Mouse (Mus musculus) midbrain, embryonic 11.5 days (tissue): Measurements from ENCODE around the gene Pcif1. TPM values are rescaled to one million over a fixed set of nuclear protein-coding genes. Genes with fewer than 3 reads are reported as not detected.
A peak's percentile ranks its signal among the peaks of the same experiment; 100 is the strongest.

Source experiments
- ATAC-seq: fragments of 200-750 bp; cut with Nextera tagmentation; 2 replicates; pipeline ENCODE4 v1.8.0; 2017; ENCODE audit warnings: moderate TSS enrichment, moderate library complexity; ENCODE audit not compliant: low FRiP score
- DNase-seq: peaks from one replicate; pipeline ENCODE4 v3.0.0; 2015; ENCODE audit warnings: low spot score; ENCODE audit errors: missing footprints
- H3K27ac ChIP-seq: fragments of 300-500 bp; sonication (generic); 2 replicates; pipeline ENCODE4 v1.5.1; 2014; ENCODE audit warnings: low read depth, low read length
- H3K27me3 ChIP-seq: fragments of 300-500 bp; sonication (generic); 2 replicates; pipeline ENCODE4 v1.6.1; 2014; ENCODE audit warnings: mild to moderate bottlenecking, low read length, moderate library complexity, mixed read lengths; ENCODE audit not compliant: control insufficient read depth, insufficient read depth
- H3K36me3 ChIP-seq: fragments of 300-500 bp; sonication (generic); 2 replicates; pipeline ENCODE4 v1.6.1; 2014; ENCODE audit warnings: mild to moderate bottlenecking, low read length, moderate library complexity, mixed read lengths; ENCODE audit not compliant: control insufficient read depth, insufficient read depth
- H3K4me1 ChIP-seq: fragments of 300-500 bp; sonication (generic); 2 replicates; pipeline ENCODE4 v1.6.1; 2014; ENCODE audit warnings: low read length; ENCODE audit not compliant: control insufficient read depth, insufficient read depth
- H3K4me2 ChIP-seq: fragments of 300-500 bp; sonication (generic); 2 replicates; pipeline ENCODE4 v1.6.1; 2014; ENCODE audit warnings: mild to moderate bottlenecking, moderate library complexity
- H3K4me3 ChIP-seq: fragments of 300-500 bp; sonication (generic); 2 replicates; pipeline ENCODE4 v1.5.1; 2014; ENCODE audit warnings: low read depth, low read length
- H3K9ac ChIP-seq: fragments of 300-500 bp; sonication (generic); 2 replicates; pipeline ENCODE4 v1.6.1; 2014; ENCODE audit warnings: low read length
- H3K9me3 ChIP-seq: fragments of 300-500 bp; sonication (generic); 2 replicates; pipeline ENCODE4 v1.6.1; 2016; ENCODE audit warnings: low read length; ENCODE audit not compliant: control insufficient read depth
- WGBS: fragments of 180-500 bp; shearing (Covaris S2); extraction: QIAGEN DNeasy Blood & Tissue Kit; methylation state at CpG from one replicate; pipeline ENCODE4 v1.1.7; 2014; 5-methylcytosine and 5-hydroxymethylcytosine counted together
- polyA plus RNA-seq: library from polyadenylated mRNA; unstranded; fragments of >200 nt; fragmentation: Nextera tagmentation; extraction: Ambion mirVana; gene quantifications from 2 replicates; pipeline ENCODE4 v1.2.1, GENCODE M21; 2014

Pcif1 gene
- polyA plus RNA-seq, 1 experiment from 2014 or later, result 65.7 TPM

DNA sequence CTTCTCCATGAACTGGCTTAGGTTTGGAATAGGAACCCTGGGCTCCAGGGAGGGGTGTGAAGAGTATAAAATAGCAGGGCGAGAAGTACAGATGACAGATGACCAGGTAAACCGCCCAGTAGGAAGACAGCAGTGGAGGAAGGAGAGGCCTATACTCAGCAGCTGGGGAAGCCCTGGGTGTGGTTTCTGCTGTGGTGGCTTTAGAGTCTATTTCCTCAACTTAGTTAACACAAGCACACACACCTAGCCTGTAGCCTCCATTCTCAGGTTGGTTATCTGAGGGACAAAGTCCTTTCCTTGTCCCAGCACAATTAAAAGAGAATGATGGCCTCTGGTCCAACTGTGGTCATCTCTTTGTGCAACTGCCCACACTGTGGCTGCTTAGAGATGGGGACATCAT lies 10.9 kb downstream of the Pcif1 start:
- no peak for ATAC-seq
- WGBS, result 90% methylated on average over 2 of the region's 2 CpGs

DNA sequence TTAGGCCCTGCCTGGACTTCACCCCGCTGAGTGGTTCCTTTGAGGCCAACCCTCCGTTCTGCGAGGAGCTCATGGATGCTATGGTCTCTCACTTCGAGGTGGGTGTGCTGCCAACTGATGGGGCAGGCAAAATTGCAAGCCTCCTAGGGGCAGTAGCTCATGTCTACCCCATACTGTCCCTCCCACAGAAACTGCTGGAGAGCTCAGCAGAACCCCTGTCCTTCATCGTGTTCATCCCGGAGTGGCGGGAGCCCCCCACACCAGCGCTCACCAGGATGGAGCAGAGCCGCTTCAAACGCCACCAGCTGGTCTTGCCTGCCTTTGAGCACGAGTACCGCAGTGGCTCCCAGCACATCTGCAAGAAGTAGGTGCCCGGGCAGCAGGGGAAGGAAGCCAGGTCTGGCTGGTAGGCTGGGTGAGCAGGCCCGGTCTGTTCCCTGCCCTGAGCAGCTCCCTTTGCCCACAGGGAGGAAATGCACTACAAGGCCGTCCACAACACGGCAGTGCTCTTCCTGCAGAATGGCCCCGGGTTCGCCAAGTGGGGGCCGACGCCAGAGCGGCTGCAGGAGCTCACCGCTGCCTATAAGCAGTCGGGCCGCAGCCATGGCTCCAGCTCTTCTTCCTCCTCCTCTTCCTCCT lies 11.4 kb downstream of the Pcif1 start:
- DNase-seq (peak; percentile 75), ATAC-seq (no peak)
- H3K36me3 ChIP-seq, result peaks cover 47% of the 10 kb centered on the region
- no peaks in the 10 kb centered on the region for H3K4me1 ChIP-seq
- WGBS, result 92% methylated on average over 24 of the region's 24 CpGs
- no peak overlapping the region for H3K27ac ChIP-seq
- H3K9ac ChIP-seq, result no peak overlapping the region
- H3K9me3 ChIP-seq, result no peaks in the 10 kb centered on the region
- no peaks in the 10 kb centered on the region for H3K27me3 ChIP-seq
- H3K4me2 ChIP-seq, result no peak overlapping the region
- no peak overlapping the region for H3K4me3 ChIP-seq

More for the DNA sequence above, 10.9 kb downstream of the Pcif1 start:
- Histone ChIP-seq H3K9ac (no peak overlapping the region), H3K9me3 (no peaks in the 10 kb centered on the region), H3K4me1 (no peaks in the 10 kb centered on the region), H3K27ac (no peak overlapping the region), H3K4me3 (no peak overlapping the region), H3K36me3 (peaks cover 45% of the 10 kb centered on the region), H3K4me2 (no peak overlapping the region), H3K27me3 (no peaks in the 10 kb centered on the region)
- no peak for DNase-seq

DNA sequence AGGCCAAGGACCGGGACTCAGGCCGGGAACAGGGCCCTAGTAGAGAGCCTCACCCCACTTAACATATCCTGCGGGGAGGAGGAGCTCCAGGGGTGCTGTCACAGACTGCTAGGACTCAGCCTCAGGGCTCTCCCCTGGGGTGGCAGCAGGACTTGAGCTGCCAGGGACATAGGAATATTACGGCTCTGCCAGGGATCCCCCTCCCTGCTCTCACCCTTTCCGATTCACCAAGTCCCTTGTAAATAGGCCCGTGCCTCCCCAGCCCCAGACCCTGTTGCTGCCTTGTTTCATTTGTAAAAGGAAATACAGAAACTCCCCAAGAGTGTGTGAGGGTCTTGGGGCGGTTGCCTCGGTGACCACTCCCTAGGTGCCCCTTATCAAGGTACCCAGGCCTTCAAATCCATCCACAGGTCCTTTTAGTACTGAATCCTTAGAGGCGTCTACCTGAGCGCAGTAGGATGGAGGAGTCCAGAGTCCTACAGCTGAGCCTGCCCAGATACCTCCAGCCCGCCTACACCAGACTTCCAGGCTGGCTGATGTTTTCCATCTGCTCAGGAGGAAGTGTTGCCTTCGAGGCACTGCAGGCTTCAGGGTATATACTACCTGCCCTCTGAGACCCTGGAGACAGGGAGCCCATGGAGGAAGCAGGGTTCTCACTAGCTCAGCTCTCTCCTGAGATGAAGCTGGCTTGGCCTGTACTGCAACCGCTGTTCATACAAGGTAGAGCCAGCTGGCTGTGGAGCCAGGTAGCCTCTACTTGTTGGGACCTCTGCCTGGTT lies 12.1 kb downstream of the Pcif1 start:
- no peak overlapping the region for H3K27ac ChIP-seq
- ATAC-seq, result no peak
- WGBS, result 89% methylated on average over 13 of the region's 13 CpGs

DNA sequence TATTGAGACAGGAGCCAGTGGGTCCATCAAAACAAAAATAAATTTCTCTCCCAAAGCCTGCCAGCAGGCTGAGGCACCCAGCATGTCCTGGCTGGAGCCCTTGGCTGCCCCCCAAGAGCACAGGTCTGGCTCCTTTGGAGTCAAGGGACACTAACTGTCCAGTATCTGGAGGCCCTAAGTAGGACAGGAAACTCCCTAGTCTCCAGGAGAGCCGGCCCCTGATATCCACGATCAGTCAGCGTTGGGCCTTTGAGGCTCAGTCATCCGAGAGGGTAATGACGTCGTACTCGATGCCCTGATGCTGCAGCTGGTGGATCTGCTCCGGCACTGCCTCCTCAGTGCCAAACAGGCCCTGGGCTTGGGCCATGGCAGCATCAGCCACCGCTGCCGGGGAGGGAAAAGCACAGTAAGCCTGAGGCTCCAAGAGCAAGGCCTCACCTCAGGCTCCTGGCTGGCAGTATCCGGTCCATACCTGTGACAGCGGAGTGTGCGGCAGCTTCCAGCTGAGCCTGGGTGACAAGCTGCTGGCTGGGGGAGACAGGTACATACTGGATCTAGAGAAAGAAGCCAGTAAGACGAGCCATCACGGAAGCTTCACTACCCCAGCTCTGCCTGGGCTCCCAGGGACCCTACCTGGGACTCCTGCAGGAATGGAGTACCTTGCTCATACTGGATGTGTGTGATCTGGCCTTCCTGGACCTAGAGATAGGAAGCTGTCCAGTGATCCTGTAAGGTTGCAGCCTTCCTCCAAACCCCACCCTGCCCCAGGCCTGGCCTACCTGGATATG lies 13.0 kb downstream of the Pcif1 start:
- no peak overlapping the region for H3K27ac ChIP-seq
- 88% methylated on average over 15 of the region's 15 CpGs for WGBS
- DNase-seq (peak; percentile 79), ATAC-seq (no peak)
- no peaks in the 10 kb centered on the region for H3K27me3 ChIP-seq
- H3K4me2 ChIP-seq, result no peak overlapping the region
- H3K4me3 ChIP-seq, result no peak overlapping the region
- peaks cover 50% of the 10 kb centered on the region for H3K36me3 ChIP-seq
- no peak overlapping the region for H3K9ac ChIP-seq
- H3K9me3 ChIP-seq, result no peaks in the 10 kb centered on the region
- no peaks in the 10 kb centered on the region for H3K4me1 ChIP-seq

More for the DNA sequence above, 12.1 kb downstream of the Pcif1 start:
- Histone ChIP-seq H3K9ac (no peak overlapping the region), H3K36me3 (peaks cover 50% of the 10 kb centered on the region), H3K9me3 (no peaks in the 10 kb centered on the region), H3K27me3 (no peaks in the 10 kb centered on the region), H3K4me3 (no peak overlapping the region), H3K4me2 (no peak overlapping the region), H3K4me1 (no peaks in the 10 kb centered on the region)
- DNase-seq, result peak; percentile 77

DNA sequence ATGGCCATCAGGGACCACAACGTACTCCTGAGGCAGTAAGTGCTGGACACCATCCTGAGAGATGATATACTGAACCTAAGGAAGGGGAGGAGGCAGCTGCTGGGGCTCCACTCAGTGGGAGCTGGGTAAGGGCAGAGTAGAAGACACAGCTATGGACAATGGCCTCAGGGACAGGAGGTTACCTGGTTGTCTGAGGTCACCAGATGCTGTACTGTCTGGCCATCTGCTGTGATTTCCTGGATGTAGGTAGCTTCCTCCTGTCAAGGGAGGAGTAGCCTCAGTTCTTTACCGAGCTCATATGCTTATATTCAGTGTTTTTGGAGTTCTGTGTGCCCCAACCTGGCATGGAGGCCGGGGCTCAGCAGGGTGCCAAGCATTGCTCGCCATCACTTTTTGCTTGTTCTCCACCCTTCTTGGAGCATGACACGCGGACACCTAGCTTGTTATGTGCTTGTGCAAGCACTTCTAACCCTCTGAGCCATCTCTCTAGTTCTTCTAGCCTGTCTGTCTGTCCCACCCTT lies 13.7 kb downstream of the Pcif1 start:
- Histone ChIP-seq H3K27ac (no peak overlapping the region), H3K4me3 (no peak overlapping the region), H3K9ac (no peak overlapping the region), H3K9me3 (no peaks in the 10 kb centered on the region), H3K27me3 (no peaks in the 10 kb centered on the region), H3K4me2 (no peak overlapping the region), H3K4me1 (no peaks in the 10 kb centered on the region), H3K36me3 (peaks cover 53% of the 10 kb centered on the region)
- peak; percentile 71 for DNase-seq
- ATAC-seq, result no peak
- WGBS, result 91% methylated on average over 6 of the region's 6 CpGs

DNA sequence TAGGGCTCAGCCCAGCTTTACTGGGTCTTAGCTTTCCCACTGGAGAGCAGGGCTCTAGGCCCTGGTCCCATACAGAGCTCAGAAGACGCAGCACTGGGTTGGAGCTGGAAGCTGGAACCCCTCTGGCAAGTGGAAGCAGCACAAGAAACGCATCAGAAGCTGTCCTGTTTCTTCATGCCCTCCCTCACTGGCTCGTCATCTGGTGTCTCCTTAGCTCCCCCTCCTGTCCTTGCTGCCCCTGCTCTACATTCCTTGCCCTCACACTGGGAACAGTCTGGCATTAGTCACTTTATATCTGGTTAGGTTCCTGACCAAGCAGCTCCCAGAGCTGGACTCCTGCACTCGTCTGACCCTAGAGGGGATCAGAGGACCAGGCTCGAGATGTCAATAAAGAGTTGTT lies 14.9 kb downstream of the Pcif1 start:
- no peaks in the 10 kb centered on the region for H3K9me3 ChIP-seq
- peaks cover 55% of the 10 kb centered on the region for H3K36me3 ChIP-seq
- no peak overlapping the region for H3K27ac ChIP-seq
- H3K27me3 ChIP-seq, result no peaks in the 10 kb centered on the region
- DNase-seq, result no peak
- H3K4me3 ChIP-seq, result no peak overlapping the region
- H3K9ac ChIP-seq, result no peak overlapping the region
- H3K4me1 ChIP-seq, result no peaks in the 10 kb centered on the region
- no peak for ATAC-seq
- H3K4me2 ChIP-seq, result no peak overlapping the region
- WGBS, result 63% methylated on average over 5 of the region's 5 CpGs

DNA sequence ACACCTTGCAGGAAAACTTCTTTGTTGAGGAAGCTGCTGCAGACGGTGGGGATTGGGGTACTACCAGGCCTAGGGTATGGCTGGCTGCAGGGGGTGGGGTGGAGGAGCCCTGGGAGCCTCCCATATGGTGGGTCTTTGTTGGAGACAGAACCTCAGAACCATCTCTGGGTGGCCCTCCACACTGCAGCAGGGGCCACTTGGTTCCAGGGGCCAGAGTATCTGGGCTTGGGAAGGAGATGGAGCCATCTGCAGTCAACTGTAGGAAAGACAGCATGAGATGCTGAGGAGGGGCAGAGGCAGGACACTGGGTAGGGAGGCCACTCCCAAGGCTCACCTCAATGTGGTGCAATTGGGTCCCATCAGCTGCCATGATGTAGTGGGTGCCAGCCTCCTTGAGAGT lies 15.5 kb downstream of the Pcif1 start:
- ATAC-seq (no peak), DNase-seq (peak; percentile 75)
- Histone ChIP-seq H3K4me1 (no peaks in the 10 kb centered on the region), H3K9ac (no peak overlapping the region), H3K4me2 (no peak overlapping the region), H3K4me3 (no peak overlapping the region), H3K27me3 (no peaks in the 10 kb centered on the region), H3K27ac (no peak overlapping the region), H3K36me3 (peaks cover 56% of the 10 kb centered on the region), H3K9me3 (no peaks in the 10 kb centered on the region)
- 75% methylated on average over 1 of the region's 1 CpGs for WGBS

DNA sequence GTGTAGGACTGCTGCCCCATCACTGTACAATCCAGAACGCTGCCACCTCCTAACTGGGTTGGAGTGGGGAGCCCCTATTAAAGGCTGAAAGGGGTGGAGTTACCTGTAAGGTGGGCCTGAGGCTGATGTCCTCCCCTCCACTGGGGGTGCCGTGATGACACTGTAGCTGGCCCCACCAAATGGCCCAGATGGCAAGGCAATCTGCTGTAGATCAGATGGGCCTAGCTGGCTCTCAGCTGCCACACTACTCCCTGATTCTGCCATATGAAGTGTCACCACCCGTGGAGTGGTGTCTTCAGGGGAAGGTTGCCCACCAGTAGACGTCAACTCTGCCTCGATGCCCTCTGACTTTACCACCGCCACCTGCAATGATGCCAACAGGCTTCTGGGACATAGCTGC lies 16.8 kb downstream of the Pcif1 start:
- Histone ChIP-seq H3K36me3 (peaks cover 54% of the 10 kb centered on the region), H3K27me3 (no peaks in the 10 kb centered on the region), H3K27ac (no peak overlapping the region), H3K4me2 (no peak overlapping the region), H3K9ac (no peak overlapping the region), H3K4me1 (no peaks in the 10 kb centered on the region), H3K4me3 (no peak overlapping the region), H3K9me3 (no peaks in the 10 kb centered on the region)
- WGBS, result 95% methylated on average over 6 of the region's 6 CpGs
- peak; percentile 65 for DNase-seq
- no peak for ATAC-seq

DNA sequence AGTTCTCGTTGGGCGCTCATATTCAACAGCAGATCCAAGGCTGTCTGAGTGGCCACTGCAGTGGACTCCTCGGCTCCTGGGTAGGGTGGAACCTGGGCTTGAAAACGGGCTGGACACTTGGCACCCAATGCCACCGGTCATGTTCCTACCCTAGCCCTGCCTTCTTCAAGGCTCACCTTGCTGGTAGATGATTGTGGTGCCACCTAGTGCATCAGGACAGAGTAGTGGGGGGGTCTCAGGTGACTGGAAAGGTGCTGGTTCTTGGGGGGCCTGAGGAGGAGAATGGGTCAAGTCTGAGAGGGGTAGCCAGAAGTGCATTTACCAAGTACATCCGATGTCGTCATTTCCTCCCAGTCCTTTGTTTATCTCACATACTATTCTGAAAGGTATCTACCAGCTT lies 18.9 kb downstream of the Pcif1 start:
- Histone ChIP-seq H3K9me3 (no peaks in the 10 kb centered on the region), H3K4me3 (no peak overlapping the region), H3K36me3 (peaks cover 55% of the 10 kb centered on the region), H3K4me2 (no peak overlapping the region), H3K4me1 (no peaks in the 10 kb centered on the region), H3K27ac (no peak overlapping the region), H3K9ac (no peak overlapping the region), H3K27me3 (no peaks in the 10 kb centered on the region)
- WGBS, result 95% methylated on average over 7 of the region's 7 CpGs
- ATAC-seq, result no peak
- DNase-seq, result no peak
